Mouse (Mus musculus) testis, adult 10 weeks (tissue): Measurements from ENCODE around the gene Unc93a2. TPM values are rescaled to one million over a fixed set of nuclear protein-coding genes. Genes with fewer than 3 reads are reported as not detected.

Experiments
- polyA plus RNA-seq: library from polyadenylated mRNA; stranded (reverse); fragments of 350-450 nt; fragmentation: Illumina TruSeq; extraction: RNeasy Lipid Tissue Mini Kit (QIAGEN cat#74804); gene quantifications from one replicate; pipeline ENCODE4 v1.2.3, GENCODE M21; 2014; ENCODE audit warnings: low read depth, low replicate concordance

Unc93a2 gene
- 2.2 TPM for polyA plus RNA-seq

GRCm38 (mm10) chr17:7385364-7385763, at the start of gene Unc93a2:
Unc93a2 (minus strand) TSS chr17:7385464.

GRCm38 (mm10) chr17:7371879-7372278, 13.4 kb downstream of the Unc93a2 start, which contains the start of gene Gm49630:
Gm49630 (minus strand) TSS chr17:7371979.

GRCm38 (mm10) chr17:7352596-7352995, 32.7 kb downstream of the Unc93a2 start, which contains the start of gene Ttll2:
Ttll2 (minus strand) TSS chr17:7352696.

GRCm38 (mm10) chr17:7324346-7324745, 60.9 kb downstream of the Unc93a2 start, which contains the start of gene Tcp10a:
Tcp10a (plus strand) TSS chr17:7324646.

Other genes with a start within 250 kb of the Unc93a2 start
- 4.7 TPM for gene Rps6ka2, start 215.3 kb downstream of the Unc93a2 start, polyA plus RNA-seq
- 361 TPM for gene Tcp10a, start 60.8 kb downstream of the Unc93a2 start, polyA plus RNA-seq
- 11.7 TPM for gene Ttll2, start 32.8 kb downstream of the Unc93a2 start, polyA plus RNA-seq
- not detected for gene Gm49630, start 13.5 kb downstream of the Unc93a2 start, polyA plus RNA-seq